Mouse (Mus musculus): Measurements from ENCODE around the gene Ccdc148. TPM values are rescaled to one million over a fixed set of nuclear protein-coding genes. Genes with fewer than 3 reads are reported as not detected.

Gene Ccdc148
- polyA plus RNA-seq, 1 experiment from 2014 or later, result 1.9 TPM

- Histone ChIP-seq H3K36me3 (no peaks in the 10 kb centered on the region), H3K9ac (replicated peaks) (no peak overlapping the region), H3K27me3 (no peaks in the 10 kb centered on the region), H3K9me3 (no peaks in the 10 kb centered on the region), H3K4me2 (replicated peaks) (no peak overlapping the region), H3K4me3 (no peak overlapping the region), H3K4me1 (no peaks in the 10 kb centered on the region), H3K27ac (replicated peaks) (no peak overlapping the region)
- WGBS, result 80% methylated on average over 3 of the region's 3 CpGs
- no peak for ATAC-seq (ENCODE audit: low FRiP score, low read depth)
These were observed 319.5 kb downstream of the Ccdc148 start for GRCm38 (mm10) chr2:58841021-58841420.

GRCm38 (mm10) chr2:58832253-58832980 is 328.1 kb downstream of the Ccdc148 start:
- no peaks in the 10 kb centered on the region for H3K36me3 ChIP-seq
- ATAC-seq (ENCODE audit: low FRiP score, low read depth), result no peak
- WGBS, result 94% methylated on average over 20 of the region's 20 CpGs
- H3K9ac ChIP-seq (replicated peaks), result no peak overlapping the region
- 0 out of 2 replicates have a peak, but pooled peaks cover 2% of the 10 kb centered on the region for H3K4me1 ChIP-seq
- H3K4me2 ChIP-seq (replicated peaks), result no peak overlapping the region
- H3K27me3 ChIP-seq, result no peaks in the 10 kb centered on the region
- no peaks in the 10 kb centered on the region for H3K9me3 ChIP-seq
- no peak overlapping the region for H3K4me3 ChIP-seq
- H3K27ac ChIP-seq (replicated peaks), result no peak overlapping the region

- Histone ChIP-seq H3K36me3 (no peaks in the 10 kb centered on the region), H3K9ac (replicated peaks) (no peak overlapping the region), H3K27ac (replicated peaks) (no peak overlapping the region), H3K4me2 (replicated peaks) (no peak overlapping the region), H3K4me1 (no peaks in the 10 kb centered on the region), H3K27me3 (no peaks in the 10 kb centered on the region), H3K9me3 (no peaks in the 10 kb centered on the region), H3K4me3 (no peak overlapping the region)
- 64% methylated on average over 7 of the region's 7 CpGs for WGBS
- ATAC-seq (ENCODE audit: low FRiP score, low read depth), result no peak
These were observed 330.3 kb downstream of the Ccdc148 start for GRCm38 (mm10) chr2:58829981-58830742.

GRCm38 (mm10) chr2:58828910-58829600 is 331.4 kb downstream of the Ccdc148 start:
- Histone ChIP-seq H3K4me3 (no peak overlapping the region), H3K9me3 (no peaks in the 10 kb centered on the region)
- WGBS, result 73% methylated on average over 3 of the region's 3 CpGs

GRCm38 (mm10) chr2:58812941-58813340 is 347.5 kb downstream of the Ccdc148 start:
- Histone ChIP-seq H3K36me3 (no peaks in the 10 kb centered on the region), H3K9ac (replicated peaks) (no peak overlapping the region), H3K27me3 (no peaks in the 10 kb centered on the region), H3K4me1 (no peaks in the 10 kb centered on the region), H3K9me3 (no peaks in the 10 kb centered on the region), H3K4me2 (replicated peaks) (no peak overlapping the region), H3K4me3 (no peak overlapping the region), H3K27ac (replicated peaks) (no peak overlapping the region)
- no peak for ATAC-seq (ENCODE audit: low FRiP score, low read depth)
- 53% methylated on average over 2 of the region's 2 CpGs for WGBS

More at GRCm38 (mm10) chr2:58828910-58829600, 331.4 kb downstream of the Ccdc148 start:
- no peak overlapping the region for H3K9ac ChIP-seq (replicated peaks)
- no peak for ATAC-seq (ENCODE audit: low FRiP score, low read depth)
- no peaks in the 10 kb centered on the region for H3K36me3 ChIP-seq
- no peak overlapping the region for H3K4me2 ChIP-seq (replicated peaks)
- no peak overlapping the region for H3K27ac ChIP-seq (replicated peaks)
- H3K4me1 ChIP-seq, result no peaks in the 10 kb centered on the region
- H3K27me3 ChIP-seq, result no peaks in the 10 kb centered on the region

- Histone ChIP-seq H3K36me3 (no peaks in the 10 kb centered on the region), H3K9me3 (no peaks in the 10 kb centered on the region), H3K4me2 (replicated peaks) (no peak overlapping the region), H3K4me3 (no peak overlapping the region), H3K9ac (replicated peaks) (no peak overlapping the region), H3K27ac (replicated peaks) (no peak overlapping the region), H3K4me1 (peaks cover 5% of the 10 kb centered on the region; the same call in 1 of the 2 replicates), H3K27me3 (no peaks in the 10 kb centered on the region)
- 91% methylated on average over 5 of the region's 5 CpGs for WGBS
- no peak for ATAC-seq (ENCODE audit: low FRiP score, low read depth)
These were observed 360.9 kb downstream of the Ccdc148 start for GRCm38 (mm10) chr2:58799623-58800022.

- no peaks in the 10 kb centered on the region for H3K9me3 ChIP-seq
- H3K9ac ChIP-seq (replicated peaks), result no peak overlapping the region
- H3K4me3 ChIP-seq, result no peak overlapping the region
- no peak overlapping the region for H3K27ac ChIP-seq (replicated peaks)
- ATAC-seq (ENCODE audit: low FRiP score, low read depth), result no peak
- no peaks in the 10 kb centered on the region for H3K36me3 ChIP-seq
- H3K4me1 ChIP-seq, result peaks cover 5% of the 10 kb centered on the region; the same call in 1 of the 2 replicates
- H3K27me3 ChIP-seq, result no peaks in the 10 kb centered on the region
- H3K4me2 ChIP-seq (replicated peaks), result no peak overlapping the region
- 88% methylated on average over 9 of the region's 9 CpGs for whole genome bisulfite sequencing
These were observed 361.4 kb downstream of the Ccdc148 start for GRCm38 (mm10) chr2:58799126-58799525.

- no peak overlapping the region for H3K27ac ChIP-seq (replicated peaks)
- no peaks in the 10 kb centered on the region for H3K27me3 ChIP-seq
- 27% methylated on average over 4 of the region's 4 CpGs for WGBS
- peaks cover 5% of the 10 kb centered on the region; the same call in 1 of the 2 replicates for H3K4me1 ChIP-seq
- H3K4me3 ChIP-seq, result no peak overlapping the region
- no peak overlapping the region for H3K9ac ChIP-seq (replicated peaks)
- H3K36me3 ChIP-seq, result no peaks in the 10 kb centered on the region
- no peak overlapping the region for H3K4me2 ChIP-seq (replicated peaks)
- H3K9me3 ChIP-seq, result no peaks in the 10 kb centered on the region
- no peak for ATAC-seq (ENCODE audit: low FRiP score, low read depth)
These were observed 363.0 kb downstream of the Ccdc148 start for GRCm38 (mm10) chr2:58797506-58797905.

GRCm38 (mm10) chr2:58795432-58795831 is 365.1 kb downstream of the Ccdc148 start:
- 96% methylated on average over 5 of the region's 5 CpGs for WGBS

GRCm38 (mm10) chr2:58794489-58794888 is 366.0 kb downstream of the Ccdc148 start:
- Histone ChIP-seq H3K27ac (replicated peaks) (no peak overlapping the region), H3K4me2 (replicated peaks) (no peak overlapping the region), H3K9ac (replicated peaks) (no peak overlapping the region), H3K4me3 (no peak overlapping the region), H3K9me3 (no peaks in the 10 kb centered on the region), H3K36me3 (no peaks in the 10 kb centered on the region), H3K4me1 (peaks cover 5% of the 10 kb centered on the region; the same call in 1 of the 2 replicates), H3K27me3 (no peaks in the 10 kb centered on the region)
- 84% methylated on average over 15 of the region's 15 CpGs for WGBS
- ATAC-seq (ENCODE audit: low FRiP score, low read depth), result no peak

More at GRCm38 (mm10) chr2:58795432-58795831, 365.1 kb downstream of the Ccdc148 start:
- Histone ChIP-seq H3K4me3 (no peak overlapping the region), H3K36me3 (no peaks in the 10 kb centered on the region), H3K9me3 (no peaks in the 10 kb centered on the region), H3K27me3 (no peaks in the 10 kb centered on the region), H3K4me1 (peaks cover 5% of the 10 kb centered on the region; the same call in 1 of the 2 replicates), H3K9ac (replicated peaks) (no peak overlapping the region), H3K27ac (replicated peaks) (no peak overlapping the region), H3K4me2 (replicated peaks) (no peak overlapping the region)
- no peak for ATAC-seq (ENCODE audit: low FRiP score, low read depth)

GRCm38 (mm10) chr2:58790361-58790760 is 370.1 kb downstream of the Ccdc148 start:
- H3K9ac ChIP-seq (replicated peaks), result no peak overlapping the region
- no peaks in the 10 kb centered on the region for H3K9me3 ChIP-seq
- 0 out of 2 replicates have a peak, but pooled peaks cover 8% of the 10 kb centered on the region for H3K4me1 ChIP-seq
- H3K4me3 ChIP-seq, result no peak overlapping the region
- ATAC-seq (ENCODE audit: low FRiP score, low read depth), result no peak
- H3K36me3 ChIP-seq, result no peaks in the 10 kb centered on the region
- H3K4me2 ChIP-seq (replicated peaks), result no peak overlapping the region
- H3K27ac ChIP-seq (replicated peaks), result no peak overlapping the region
- WGBS, result 90% methylated on average over 4 of the region's 4 CpGs
- H3K27me3 ChIP-seq, result no peaks in the 10 kb centered on the region

- ATAC-seq (ENCODE audit: low FRiP score, low read depth), result no peak
- Histone ChIP-seq H3K27ac (replicated peaks) (no peak overlapping the region), H3K27me3 (no peaks in the 10 kb centered on the region), H3K9ac (replicated peaks) (no peak overlapping the region), H3K4me3 (no peak overlapping the region), H3K9me3 (no peaks in the 10 kb centered on the region), H3K4me1 (0 out of 2 replicates have a peak, but pooled peaks cover 8% of the 10 kb centered on the region), H3K36me3 (no peaks in the 10 kb centered on the region), H3K4me2 (replicated peaks) (no peak overlapping the region)
- WGBS, result 91% methylated on average over 7 of the region's 7 CpGs
These were observed 370.5 kb downstream of the Ccdc148 start for GRCm38 (mm10) chr2:58789934-58790333.
